Mouse (Mus musculus): ENCODE data around the gene Arhgap15. TPM values are rescaled to one million over a fixed set of nuclear protein-coding genes. Genes with fewer than 3 reads are reported as not detected.

The Arhgap15 gene
- polyA plus RNA-seq, 1 experiment from 2014 or later = 1.0 TPM

DNA sequence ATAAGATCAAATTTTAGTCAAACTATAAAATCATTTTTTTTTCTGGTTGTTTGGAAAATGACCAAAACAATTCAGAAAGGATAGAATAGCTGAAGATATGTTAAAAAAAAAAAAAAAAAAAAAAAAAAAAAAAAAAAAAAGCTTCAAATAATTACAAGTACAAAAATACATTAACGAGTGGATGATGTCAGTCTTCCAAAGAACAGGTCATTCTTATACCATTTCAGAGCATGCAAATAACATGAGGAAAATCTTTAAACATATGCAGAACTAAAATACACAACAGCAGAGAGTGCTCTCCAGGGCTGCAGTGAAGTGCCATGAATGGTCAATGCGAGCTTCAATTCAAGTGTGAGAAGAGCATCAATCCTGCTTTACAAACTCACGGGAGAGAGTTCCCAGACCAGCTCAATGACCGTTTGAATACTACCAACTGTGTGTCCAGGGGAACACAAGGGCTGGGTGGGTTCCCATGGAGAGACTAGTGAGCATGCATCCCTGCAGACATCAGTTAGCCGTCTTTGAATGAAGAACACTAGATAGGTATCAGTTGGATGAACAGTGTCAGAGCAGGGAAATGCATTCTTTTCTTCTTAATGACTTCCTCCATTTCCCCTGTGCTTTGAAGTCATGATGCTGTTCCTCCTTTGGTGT, 337.9 kb downstream of the Arhgap15 start:
- H3K4me1 ChIP-seq (ENCODE audit: control insufficient read depth, insufficient read depth, low read length) = no peaks in the 10 kb centered on the region
- H3K4me2 ChIP-seq (ENCODE audit: low read length) = no peak overlapping the region
- no peaks in the 10 kb centered on the region for H3K36me3 ChIP-seq (ENCODE audit: control insufficient read depth, insufficient read depth, low read length)
- no peak overlapping the region for H3K27ac ChIP-seq (ENCODE audit: low read depth, low read length)
- no peak for DNase-seq (ENCODE audit: low spot score)
- no peaks in the 10 kb centered on the region for H3K27me3 ChIP-seq (replicated peaks; ENCODE audit: control insufficient read depth, insufficient read depth, low read length)
- ATAC-seq = no peak
- H3K4me3 ChIP-seq (ENCODE audit: low read depth, low read length) = no peak overlapping the region
- H3K9me3 ChIP-seq (replicated peaks; ENCODE audit: control insufficient read depth, low read length) = no peaks in the 10 kb centered on the region
- no peak overlapping the region for H3K9ac ChIP-seq (ENCODE audit: low read length)
- 26% methylated on average over 5 of the region's 5 CpGs for WGBS

DNA sequence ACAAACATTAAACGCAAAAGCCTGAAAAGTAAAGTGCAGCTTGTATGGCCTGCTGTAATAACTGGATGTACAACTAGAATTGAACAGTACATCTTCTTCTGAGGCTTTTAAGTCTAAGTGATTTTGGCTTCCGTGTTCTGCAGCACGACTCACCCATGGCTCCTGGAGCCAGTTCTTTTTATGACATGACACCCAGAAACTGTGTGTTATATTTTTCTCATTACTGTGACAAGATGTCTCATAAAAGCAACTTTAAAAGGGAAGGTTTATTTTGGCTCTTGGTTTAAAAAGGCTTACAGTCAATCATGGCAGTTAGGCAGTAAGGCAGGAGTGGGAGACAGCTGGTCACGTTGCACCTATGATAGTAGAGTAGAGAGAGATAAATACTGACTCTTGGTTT, 349.9 kb downstream of the Arhgap15 start:
- no peaks in the 10 kb centered on the region for H3K36me3 ChIP-seq (ENCODE audit: control insufficient read depth, insufficient read depth, low read length)
- H3K9me3 ChIP-seq (replicated peaks; ENCODE audit: control insufficient read depth, low read length) = no peaks in the 10 kb centered on the region; the same call in 1 of the 2 replicates
- no peaks in the 10 kb centered on the region for H3K4me1 ChIP-seq (ENCODE audit: control insufficient read depth, insufficient read depth, low read length)
- H3K27ac ChIP-seq (ENCODE audit: low read depth, low read length) = no peak overlapping the region
- no peaks in the 10 kb centered on the region for H3K27me3 ChIP-seq (replicated peaks; ENCODE audit: control insufficient read depth, insufficient read depth, low read length)
- 91% methylated on average over 4 of the region's 4 CpGs for WGBS
- ATAC-seq (no peak), DNase-seq (ENCODE audit: low spot score) (no peak)
- no peak overlapping the region for H3K9ac ChIP-seq (ENCODE audit: low read length)
- no peak overlapping the region for H3K4me3 ChIP-seq (ENCODE audit: low read depth, low read length)
- no peak overlapping the region for H3K4me2 ChIP-seq (ENCODE audit: low read length)

DNA sequence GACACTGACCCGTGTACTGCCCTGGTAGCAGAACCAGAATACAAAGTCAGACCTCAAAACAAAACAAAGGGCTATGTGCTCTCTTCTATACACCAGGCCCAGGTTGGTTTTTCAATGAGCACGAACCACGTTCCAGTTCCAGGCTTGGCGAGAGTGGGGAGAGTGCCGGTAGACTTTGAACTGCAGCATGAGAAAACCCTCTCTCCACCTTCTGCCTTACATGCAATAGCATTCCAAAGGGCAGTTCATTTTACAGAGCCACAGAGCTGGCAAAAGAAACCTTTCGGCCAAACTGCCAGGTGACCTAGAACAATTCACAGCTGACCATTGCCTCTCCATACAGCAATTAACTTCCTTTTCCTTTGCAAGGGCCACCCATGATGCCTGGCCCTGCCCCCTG, 353.7 kb downstream of the Arhgap15 start:
- Histone ChIP-seq H3K9ac (ENCODE audit: low read length) (no peak overlapping the region), H3K27ac (ENCODE audit: low read depth, low read length) (no peak overlapping the region), H3K36me3 (ENCODE audit: control insufficient read depth, insufficient read depth, low read length) (no peaks in the 10 kb centered on the region), H3K4me3 (ENCODE audit: low read depth, low read length) (no peak overlapping the region), H3K27me3 (replicated peaks; ENCODE audit: control insufficient read depth, insufficient read depth, low read length) (no peaks in the 10 kb centered on the region), H3K4me1 (ENCODE audit: control insufficient read depth, insufficient read depth, low read length) (peaks cover 8% of the 10 kb centered on the region; the same call in 1 of the 2 replicates), H3K4me2 (ENCODE audit: low read length) (no peak overlapping the region), H3K9me3 (replicated peaks; ENCODE audit: control insufficient read depth, low read length) (no peaks in the 10 kb centered on the region; the same call in 1 of the 2 replicates)
- DNase-seq (ENCODE audit: low spot score) = no peak
- no peak for ATAC-seq
- 77% methylated on average over 6 of the region's 6 CpGs for WGBS

DNA sequence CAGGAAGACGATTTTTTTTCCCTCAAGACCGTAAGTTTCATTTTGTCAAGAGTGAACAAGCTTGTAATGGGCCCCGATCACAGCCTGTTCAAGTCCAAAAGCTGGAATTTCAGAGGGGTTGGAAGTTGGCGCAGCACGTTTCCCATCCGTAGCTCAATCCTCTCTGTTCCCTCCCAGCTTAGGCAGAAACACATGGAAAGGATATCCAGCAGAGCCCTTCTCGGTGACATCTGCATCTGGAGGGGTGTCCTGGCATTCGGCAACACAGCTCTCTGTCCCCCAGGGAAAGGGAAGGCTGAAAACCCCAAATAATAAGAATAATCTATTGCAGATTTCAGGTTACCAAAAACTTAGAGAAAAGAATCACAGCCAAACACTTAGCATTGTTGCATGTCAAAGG, 354.7 kb downstream of the Arhgap15 start:
- Histone ChIP-seq H3K27me3 (replicated peaks; ENCODE audit: control insufficient read depth, insufficient read depth, low read length) (no peaks in the 10 kb centered on the region), H3K9ac (ENCODE audit: low read length) (no peak overlapping the region), H3K9me3 (replicated peaks; ENCODE audit: control insufficient read depth, low read length) (no peaks in the 10 kb centered on the region), H3K4me2 (ENCODE audit: low read length) (no peak overlapping the region), H3K4me3 (ENCODE audit: low read depth, low read length) (no peak overlapping the region), H3K27ac (ENCODE audit: low read depth, low read length) (no peak overlapping the region), H3K4me1 (ENCODE audit: control insufficient read depth, insufficient read depth, low read length) (peaks cover 8% of the 10 kb centered on the region; the same call in 1 of the 2 replicates), H3K36me3 (ENCODE audit: control insufficient read depth, insufficient read depth, low read length) (no peaks in the 10 kb centered on the region)
- WGBS = 83% methylated on average over 8 of the region's 8 CpGs
- DNase-seq (ENCODE audit: low spot score) = no peak
- ATAC-seq = no peak

DNA sequence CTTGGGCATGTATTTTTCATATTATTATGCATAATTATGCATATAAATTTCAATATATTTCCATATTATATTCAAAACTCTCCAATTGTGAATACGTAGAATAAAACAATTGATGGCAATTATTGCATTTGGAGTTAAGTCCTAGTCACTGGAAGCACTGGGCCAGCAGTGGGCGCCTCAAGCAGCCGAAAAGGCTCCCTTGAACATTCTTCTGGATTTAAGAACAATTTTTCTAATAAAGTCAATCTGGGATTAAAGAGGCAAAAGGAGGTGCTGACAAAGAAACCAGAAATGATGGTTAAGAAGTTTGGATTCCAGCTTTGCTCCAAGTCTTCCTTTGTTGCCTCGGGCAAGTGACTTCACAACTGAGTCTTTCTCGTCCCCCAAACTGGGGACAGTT, 355.1 kb downstream of the Arhgap15 start:
- H3K4me1 ChIP-seq (ENCODE audit: control insufficient read depth, insufficient read depth, low read length) = peaks cover 8% of the 10 kb centered on the region; the same call in 1 of the 2 replicates
- no peak overlapping the region for H3K9ac ChIP-seq (ENCODE audit: low read length)
- peak; percentile 31 for DNase-seq (ENCODE audit: low spot score)
- no peaks in the 10 kb centered on the region for H3K27me3 ChIP-seq (replicated peaks; ENCODE audit: control insufficient read depth, insufficient read depth, low read length)
- H3K4me2 ChIP-seq (ENCODE audit: low read length) = no peak overlapping the region
- H3K36me3 ChIP-seq (ENCODE audit: control insufficient read depth, insufficient read depth, low read length) = no peaks in the 10 kb centered on the region
- H3K9me3 ChIP-seq (replicated peaks; ENCODE audit: control insufficient read depth, low read length) = no peaks in the 10 kb centered on the region
- 82% methylated on average over 5 of the region's 5 CpGs for WGBS
- H3K27ac ChIP-seq (ENCODE audit: low read depth, low read length) = no peak overlapping the region
- ATAC-seq = no peak
- H3K4me3 ChIP-seq (ENCODE audit: low read depth, low read length) = no peak overlapping the region

- no peaks in the 10 kb centered on the region for H3K36me3 ChIP-seq (ENCODE audit: control insufficient read depth, insufficient read depth, low read length)
- peak overlapping the region; percentile 40; the same call in 1 of the 2 replicates for H3K9ac ChIP-seq (ENCODE audit: low read length)
- H3K27ac ChIP-seq (ENCODE audit: low read depth, low read length) = 0 out of 2 replicates have a peak overlapping the region, but pooled peaks have one; percentile 30
- peak overlapping the region; percentile 32; the same call in 1 of the 2 replicates for H3K4me2 ChIP-seq (ENCODE audit: low read length)
- no peaks in the 10 kb centered on the region for H3K9me3 ChIP-seq (replicated peaks; ENCODE audit: control insufficient read depth, low read length)
- H3K4me1 ChIP-seq (ENCODE audit: control insufficient read depth, insufficient read depth, low read length) = peaks cover 8% of the 10 kb centered on the region; the same call in 1 of the 2 replicates
- WGBS = 51% methylated on average over 22 of the region's 22 CpGs
- ATAC-seq (peak; percentile 80), DNase-seq (ENCODE audit: low spot score) (peak; percentile 58)
- no peaks in the 10 kb centered on the region for H3K27me3 ChIP-seq (replicated peaks; ENCODE audit: control insufficient read depth, insufficient read depth, low read length)
- H3K4me3 ChIP-seq (ENCODE audit: low read depth, low read length) = no peak overlapping the region
Measured at GRCm38 (mm10) chr2:44104282-44105197, 355.9 kb downstream of the Arhgap15 start.

- no peaks in the 10 kb centered on the region for H3K9me3 ChIP-seq (replicated peaks; ENCODE audit: control insufficient read depth, low read length)
- DNase-seq (ENCODE audit: low spot score) (no peak), ATAC-seq (no peak)
- H3K27me3 ChIP-seq (replicated peaks; ENCODE audit: control insufficient read depth, insufficient read depth, low read length) = no peaks in the 10 kb centered on the region
- H3K4me1 ChIP-seq (ENCODE audit: control insufficient read depth, insufficient read depth, low read length) = peaks cover 8% of the 10 kb centered on the region; the same call in 1 of the 2 replicates
- no peak overlapping the region; the same call in 1 of the 2 replicates for H3K4me2 ChIP-seq (ENCODE audit: low read length)
- H3K4me3 ChIP-seq (ENCODE audit: low read depth, low read length) = no peak overlapping the region
- H3K27ac ChIP-seq (ENCODE audit: low read depth, low read length) = 0 out of 2 replicates have a peak overlapping the region, but pooled peaks have one; percentile 30
- H3K36me3 ChIP-seq (ENCODE audit: control insufficient read depth, insufficient read depth, low read length) = no peaks in the 10 kb centered on the region
- no peak overlapping the region; the same call in 1 of the 2 replicates for H3K9ac ChIP-seq (ENCODE audit: low read length)
- 74% methylated on average over 8 of the region's 8 CpGs for WGBS
Measured at GRCm38 (mm10) chr2:44105198-44105555, 356.6 kb downstream of the Arhgap15 start.

DNA sequence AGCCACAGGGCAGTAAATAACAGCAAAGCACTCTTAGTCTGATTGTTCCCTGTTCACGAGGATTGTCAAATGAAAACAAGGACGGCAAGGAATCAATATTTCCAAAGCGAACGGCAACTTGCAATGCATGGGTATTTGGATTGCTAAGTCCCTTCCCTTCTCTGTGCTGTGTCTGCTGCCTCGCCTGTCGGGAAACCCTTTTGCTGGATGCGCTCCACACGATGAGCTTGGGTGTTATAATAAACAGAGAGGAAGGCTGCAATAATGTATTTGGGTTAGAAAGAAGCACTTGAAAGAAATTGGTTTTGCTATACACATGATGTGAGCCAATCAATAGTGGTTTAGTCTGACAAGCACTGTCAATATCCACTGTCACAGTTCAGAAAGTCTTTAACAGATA, 357.7 kb downstream of the Arhgap15 start:
- no peak overlapping the region for H3K4me3 ChIP-seq (ENCODE audit: low read depth, low read length)
- 83% methylated on average over 8 of the region's 8 CpGs for WGBS
- DNase-seq (ENCODE audit: low spot score) (no peak), ATAC-seq (no peak)
- H3K9ac ChIP-seq (ENCODE audit: low read length) = no peak overlapping the region
- no peaks in the 10 kb centered on the region for H3K27me3 ChIP-seq (replicated peaks; ENCODE audit: control insufficient read depth, insufficient read depth, low read length)
- no peaks in the 10 kb centered on the region for H3K36me3 ChIP-seq (ENCODE audit: control insufficient read depth, insufficient read depth, low read length)
- H3K27ac ChIP-seq (ENCODE audit: low read depth, low read length) = no peak overlapping the region
- peaks cover 8% of the 10 kb centered on the region; the same call in 1 of the 2 replicates for H3K4me1 ChIP-seq (ENCODE audit: control insufficient read depth, insufficient read depth, low read length)
- H3K4me2 ChIP-seq (ENCODE audit: low read length) = no peak overlapping the region
- H3K9me3 ChIP-seq (replicated peaks; ENCODE audit: control insufficient read depth, low read length) = no peaks in the 10 kb centered on the region

Measured in forebrain, embryonic 14.5 days (tissue).